Mouse (Mus musculus) stomach, postnatal 0 days (tissue): ENCODE measurements around the gene Rbm38. TPM values are rescaled to one million over a fixed set of nuclear protein-coding genes. Genes with fewer than 3 reads are reported as not detected.
A peak's percentile ranks its signal among the peaks of the same experiment; 100 is the strongest.

Source experiments
- ATAC-seq: fragments of 200-750 bp; cut with Nextera tagmentation; 2 replicates; pipeline ENCODE4 v1.8.0; 2017; ENCODE audit not compliant: low FRiP score, low TSS enrichment
- DNase-seq: peaks from one replicate; pipeline ENCODE4 v3.0.0-alpha.2; 2016; ENCODE audit warnings: low spot score
- H3K27ac ChIP-seq: fragments of 300-500 bp; sonication (generic); replicated peaks from 2 replicates; pipeline ENCODE4 v1.5.1; 2014; ENCODE audit warnings: mild to moderate bottlenecking, control low read depth
- H3K27me3 ChIP-seq: fragments of 300-500 bp; sonication (generic); 2 replicates; pipeline ENCODE4 v1.6.1; 2014; ENCODE audit warnings: low read length; ENCODE audit not compliant: control insufficient read depth, insufficient read depth
- H3K36me3 ChIP-seq: fragments of 300-500 bp; sonication (generic); 2 replicates; pipeline ENCODE4 v1.6.1; 2014; ENCODE audit warnings: low read length, mixed read lengths; ENCODE audit not compliant: control insufficient read depth, insufficient read depth
- H3K4me1 ChIP-seq: fragments of 300-500 bp; sonication (generic); replicated peaks from 2 replicates; pipeline ENCODE4 v1.6.1; 2014; ENCODE audit warnings: antibody characterized with exemption; ENCODE audit not compliant: control insufficient read depth, insufficient read depth
- H3K4me2 ChIP-seq: fragments of 300-500 bp; sonication (generic); replicated peaks from 2 replicates; pipeline ENCODE4 v1.6.1; 2014; ENCODE audit warnings: low read depth, mild to moderate bottlenecking, control low read depth, moderate library complexity
- H3K4me3 ChIP-seq: fragments of 300-500 bp; sonication (generic); 2 replicates; pipeline ENCODE4 v1.5.1; 2014; ENCODE audit warnings: low read depth, low read length, control low read depth
- H3K9ac ChIP-seq: fragments of 300-500 bp; sonication (generic); 2 replicates; pipeline ENCODE4 v1.6.1; 2014; ENCODE audit warnings: mild to moderate bottlenecking, low read length, control low read depth, mixed read lengths
- H3K9me3 ChIP-seq: fragments of 300-500 bp; sonication (generic); 2 replicates; pipeline ENCODE4 v1.6.1; 2016; ENCODE audit warnings: low read length; ENCODE audit not compliant: control insufficient read depth
- CTCF ChIP-seq: IDR thresholded peaks from 2 replicates; pipeline ENCODE4 v1.5.1; 2016; ENCODE audit warnings: antibody characterized with exemption, low read depth, mild to moderate bottlenecking, moderate library complexity
- EP300 ChIP-seq: optimal IDR thresholded peaks from 2 replicates; pipeline ENCODE3; 2016; ENCODE audit warnings: antibody characterized with exemption
- whole genome bisulfite sequencing: fragments of 180-500 bp; shearing (Covaris S2); extraction: QIAGEN DNeasy Blood & Tissue Kit; methylation state at CpG from one replicate; pipeline ENCODE4 v1.1.7; 2014; 5-methylcytosine and 5-hydroxymethylcytosine counted together
- polyA plus RNA-seq: library from polyadenylated mRNA; unstranded; fragments of >200 nt; fragmentation: Nextera tagmentation; extraction: Ambion mirVana; gene quantifications from 2 replicates; pipeline ENCODE4 v1.2.1, GENCODE M21; 2015

Gene Rbm38
- polyA plus RNA-seq, 1 experiment from 2014 or later: 24.9 TPM

DNA sequence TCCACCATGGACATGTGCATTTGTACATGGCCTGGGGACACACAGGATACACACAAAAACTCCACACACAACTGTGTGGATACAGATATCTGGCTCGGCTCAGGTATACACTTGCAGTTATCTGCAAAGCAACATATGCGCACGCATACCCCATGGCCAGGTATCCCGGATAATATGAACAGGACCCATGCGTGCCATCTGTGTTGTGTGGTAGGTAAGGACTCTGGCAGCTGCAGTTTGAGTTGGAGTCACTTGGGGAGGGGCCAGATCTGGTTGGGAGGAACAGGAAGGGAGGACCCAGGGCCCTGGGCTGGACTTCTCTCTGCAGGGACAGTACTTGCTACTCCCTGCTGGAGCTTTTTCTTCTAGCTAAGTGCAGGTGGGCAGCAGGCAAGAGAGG is 15.4 kb downstream of the Rbm38 start:
- no peak overlapping the region for H3K4me2 ChIP-seq
- H3K4me1 ChIP-seq: no peaks in the 10 kb centered on the region
- TF ChIP-seq CTCF (no peak), EP300 (no peak)
- no peaks in the 10 kb centered on the region for H3K27me3 ChIP-seq
- no peak overlapping the region for H3K4me3 ChIP-seq
- no peak overlapping the region for H3K27ac ChIP-seq
- no peak overlapping the region for H3K9ac ChIP-seq
- WGBS: 89% methylated on average over 5 of the region's 5 CpGs
- no peak for DNase-seq
- H3K9me3 ChIP-seq: no peaks in the 10 kb centered on the region
- no peak for ATAC-seq
- peaks cover 3% of the 10 kb centered on the region; the same call in 1 of the 2 replicates for H3K36me3 ChIP-seq

DNA sequence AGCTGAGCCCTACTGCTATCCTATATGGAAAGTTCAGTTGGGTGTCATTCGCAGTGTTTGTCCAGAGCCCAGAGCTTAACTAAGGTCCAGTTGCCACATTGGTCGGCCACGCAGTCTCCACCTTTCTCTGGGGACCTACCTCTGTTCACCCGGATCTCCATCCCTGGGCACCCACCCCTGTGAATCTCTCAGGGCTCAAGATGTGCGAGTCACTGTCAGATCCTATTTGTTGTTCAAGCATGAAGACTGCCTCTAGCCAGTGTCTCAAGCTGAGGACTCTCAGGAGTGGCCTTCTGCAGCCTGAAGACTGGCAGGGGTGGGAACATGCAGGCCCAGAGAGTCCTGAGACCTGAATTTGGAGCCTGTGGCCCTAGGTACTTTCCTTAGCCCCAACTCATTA is 15.8 kb downstream of the Rbm38 start:
- no peak overlapping the region for H3K4me2 ChIP-seq
- ATAC-seq: no peak
- DNase-seq: no peak
- no peak overlapping the region for H3K27ac ChIP-seq
- no peak overlapping the region for H3K4me3 ChIP-seq
- peaks cover 3% of the 10 kb centered on the region; the same call in 1 of the 2 replicates for H3K36me3 ChIP-seq
- WGBS: 92% methylated on average over 5 of the region's 5 CpGs
- no peaks in the 10 kb centered on the region for H3K9me3 ChIP-seq
- no peaks in the 10 kb centered on the region for H3K4me1 ChIP-seq
- no peaks in the 10 kb centered on the region for H3K27me3 ChIP-seq
- no peak overlapping the region for H3K9ac ChIP-seq
- TF ChIP-seq CTCF: no peak
- no peak for TF ChIP-seq EP300

DNA sequence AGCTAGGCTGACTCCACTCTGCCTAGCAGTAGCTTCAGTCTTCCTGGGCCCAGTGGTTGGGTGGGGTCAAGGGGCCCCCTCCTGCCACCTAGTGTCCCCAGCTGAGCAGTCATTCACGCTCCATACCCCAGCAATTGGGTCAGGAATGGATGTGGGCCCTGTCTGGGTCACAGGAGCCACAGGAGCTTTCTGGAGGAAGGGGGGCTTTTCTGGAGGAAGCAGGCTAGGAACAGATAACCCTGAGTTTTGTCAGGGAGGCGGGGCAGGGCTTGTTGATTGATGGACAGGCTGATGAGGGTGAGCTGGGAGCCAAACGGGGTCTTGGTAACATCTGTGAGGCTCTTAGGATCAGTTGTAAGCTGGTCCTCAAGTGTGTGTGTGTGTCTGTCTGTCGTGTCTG is 16.3 kb downstream of the Rbm38 start:
- no peak overlapping the region for H3K4me2 ChIP-seq
- 57% methylated on average over 4 of the region's 4 CpGs for WGBS

DNA sequence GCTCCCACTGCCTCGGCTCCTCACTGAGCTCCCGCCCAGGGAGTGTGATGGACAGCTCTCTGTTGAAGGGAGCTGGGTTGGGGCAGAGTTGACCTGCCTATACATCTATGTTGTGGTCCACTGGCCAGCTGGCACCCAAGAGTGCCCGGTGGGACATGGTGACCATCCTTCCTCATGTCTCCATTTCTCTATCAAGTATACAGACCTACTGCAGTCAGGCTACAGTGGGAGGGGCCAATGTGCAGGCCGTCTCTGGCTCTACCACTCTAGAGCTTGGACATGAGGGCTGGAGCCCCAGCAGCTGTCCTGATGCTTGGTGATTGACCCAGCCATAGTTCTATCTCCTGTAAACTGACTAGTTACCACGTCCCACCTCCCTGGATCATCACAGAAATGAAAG is 17.0 kb downstream of the Rbm38 start:
- ATAC-seq (no peak), DNase-seq (no peak)
- Histone ChIP-seq H3K36me3 (peaks cover 3% of the 10 kb centered on the region; the same call in 1 of the 2 replicates), H3K27ac (no peak overlapping the region), H3K9me3 (no peaks in the 10 kb centered on the region), H3K4me2 (no peak overlapping the region), H3K9ac (no peak overlapping the region), H3K4me3 (no peak overlapping the region), H3K27me3 (no peaks in the 10 kb centered on the region), H3K4me1 (no peaks in the 10 kb centered on the region)
- WGBS: 75% methylated on average over 5 of the region's 5 CpGs
- TF ChIP-seq EP300: no peak
- no peak for TF ChIP-seq CTCF

More for the DNA sequence above, 16.3 kb downstream of the Rbm38 start:
- H3K27me3 ChIP-seq: no peaks in the 10 kb centered on the region
- H3K9me3 ChIP-seq: no peaks in the 10 kb centered on the region
- ATAC-seq (no peak), DNase-seq (no peak)
- no peak overlapping the region for H3K27ac ChIP-seq
- H3K9ac ChIP-seq: no peak overlapping the region
- no peaks in the 10 kb centered on the region for H3K4me1 ChIP-seq
- peaks cover 3% of the 10 kb centered on the region; the same call in 1 of the 2 replicates for H3K36me3 ChIP-seq
- H3K4me3 ChIP-seq: no peak overlapping the region
- TF ChIP-seq CTCF (no peak), EP300 (no peak)

DNA sequence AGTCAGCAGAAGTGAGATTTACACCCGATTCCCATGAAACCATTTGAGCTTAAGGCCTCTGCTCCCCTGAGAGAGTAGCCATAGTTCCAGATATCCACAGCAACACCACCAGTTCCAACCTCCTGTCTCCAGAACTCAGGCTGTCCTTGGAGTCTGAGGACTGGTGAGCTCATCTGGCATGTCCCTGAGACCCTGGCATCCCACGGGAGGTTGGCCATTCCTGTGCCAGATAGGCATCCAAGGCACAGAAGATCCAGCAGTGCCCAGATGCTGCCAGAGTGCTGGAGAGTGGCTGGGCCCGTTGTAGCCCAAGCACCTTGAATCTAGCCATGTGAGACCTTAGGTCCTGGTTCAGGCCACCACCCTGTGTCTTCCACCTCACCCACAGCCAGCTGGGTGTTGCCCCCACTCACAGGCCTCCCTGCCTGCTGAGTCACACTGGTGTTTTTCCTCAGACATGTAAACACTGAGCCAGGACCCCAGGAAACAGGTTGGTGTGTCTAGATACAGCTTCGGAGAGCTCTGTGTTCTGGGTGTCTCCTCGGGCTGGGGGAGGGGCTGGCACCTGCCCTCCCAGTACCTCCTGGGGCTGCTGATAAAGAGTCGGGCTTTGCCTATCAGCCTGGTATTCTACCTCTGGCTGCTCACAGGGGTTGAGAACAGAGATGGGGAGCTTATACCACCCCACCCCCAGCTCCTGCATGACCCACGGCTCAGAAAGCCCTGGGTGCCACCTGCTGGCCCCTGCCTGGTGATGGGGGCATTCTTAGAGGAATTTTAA is 17.7 kb downstream of the Rbm38 start:
- no peak overlapping the region for H3K4me3 ChIP-seq
- H3K4me1 ChIP-seq: no peaks in the 10 kb centered on the region
- H3K27ac ChIP-seq: no peak overlapping the region
- H3K9me3 ChIP-seq: no peaks in the 10 kb centered on the region
- ATAC-seq (peak; percentile 53), DNase-seq (peak; percentile 55)
- H3K9ac ChIP-seq: no peak overlapping the region
- no peak for TF ChIP-seq EP300
- no peak for TF ChIP-seq CTCF
- no peaks in the 10 kb centered on the region for H3K27me3 ChIP-seq
- H3K36me3 ChIP-seq: peaks cover 3% of the 10 kb centered on the region; the same call in 1 of the 2 replicates
- no peak overlapping the region for H3K4me2 ChIP-seq
- 55% methylated on average over 7 of the region's 7 CpGs for WGBS

DNA sequence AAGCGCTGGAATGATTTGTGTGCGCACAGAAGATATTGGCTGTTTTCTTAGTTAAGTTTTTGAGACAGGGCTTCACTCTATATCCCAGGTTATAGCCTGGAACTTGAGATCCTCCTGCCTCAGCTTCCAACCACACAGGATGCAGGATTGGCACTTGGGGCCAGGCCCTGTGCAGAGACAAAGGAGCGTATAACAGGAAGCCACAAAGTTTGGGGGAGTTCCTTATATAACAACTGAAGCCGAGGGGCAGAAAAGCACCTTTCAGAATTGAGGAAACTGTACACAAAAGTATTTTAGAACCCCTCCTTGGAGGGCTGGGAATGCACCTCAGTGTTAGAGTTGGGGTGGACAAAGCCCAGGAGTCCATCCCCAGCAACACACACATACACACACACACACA is 18.7 kb downstream of the Rbm38 start:
- Histone ChIP-seq H3K9ac (no peak overlapping the region), H3K27ac (no peak overlapping the region), H3K27me3 (no peaks in the 10 kb centered on the region), H3K4me2 (no peak overlapping the region), H3K36me3 (no peaks in the 10 kb centered on the region), H3K4me1 (no peaks in the 10 kb centered on the region), H3K4me3 (no peak overlapping the region), H3K9me3 (no peaks in the 10 kb centered on the region)
- no peak for ATAC-seq
- no peak for DNase-seq
- TF ChIP-seq EP300 (no peak), CTCF (no peak)
- WGBS: 91% methylated on average over 4 of the region's 4 CpGs
